Mouse (Mus musculus): ENCODE data around the gene Ank2. TPM values are rescaled to one million over a fixed set of nuclear protein-coding genes. Genes with fewer than 3 reads are reported as not detected.
A peak's percentile ranks its signal among the peaks of the same experiment; 100 is the strongest.

Gene Ank2
- polyA plus RNA-seq, 1 experiment from 2014 or later, result 189 TPM

- Histone ChIP-seq H3K4me2 (ENCODE audit: low read length) (0 out of 2 replicates have a peak overlapping the region, but pooled peaks have one; percentile 17), H3K4me1 (ENCODE audit: control insufficient read depth, insufficient read depth, low read length) (peaks cover 15% of the 10 kb centered on the region), H3K27me3 (ENCODE audit: control insufficient read depth, insufficient read depth, low read depth, low read length) (no peaks in the 10 kb centered on the region), H3K9me3 (replicated peaks; ENCODE audit: control insufficient read depth, low read length, poor library complexity, severe bottlenecking) (no peaks in the 10 kb centered on the region), H3K9ac (ENCODE audit: low read depth, low read length) (no peak overlapping the region), H3K4me3 (ENCODE audit: low read depth, low read length) (no peak overlapping the region), H3K27ac (ENCODE audit: low read length) (no peak overlapping the region), H3K36me3 (ENCODE audit: control insufficient read depth, insufficient read depth, low read length) (no peaks in the 10 kb centered on the region)
- WGBS, result 64% methylated on average over 2 of the region's 2 CpGs
- ATAC-seq, result no peak
Measured at GRCm38 (mm10) chr3:127222086-127222485, 277.1 kb downstream of the Ank2 start.

- Histone ChIP-seq H3K9ac (ENCODE audit: low read depth, low read length) (no peak overlapping the region), H3K27me3 (ENCODE audit: control insufficient read depth, insufficient read depth, low read depth, low read length) (no peaks in the 10 kb centered on the region), H3K4me3 (ENCODE audit: low read depth, low read length) (no peak overlapping the region), H3K4me2 (ENCODE audit: low read length) (no peak overlapping the region), H3K4me1 (ENCODE audit: control insufficient read depth, insufficient read depth, low read length) (peaks cover 7% of the 10 kb centered on the region), H3K27ac (ENCODE audit: low read length) (no peak overlapping the region), H3K36me3 (ENCODE audit: control insufficient read depth, insufficient read depth, low read length) (no peaks in the 10 kb centered on the region), H3K9me3 (replicated peaks; ENCODE audit: control insufficient read depth, low read length, poor library complexity, severe bottlenecking) (no peaks in the 10 kb centered on the region)
- ATAC-seq, result no peak
- WGBS, result 94% methylated on average over 9 of the region's 9 CpGs
Measured at GRCm38 (mm10) chr3:127220859-127221258, 278.3 kb downstream of the Ank2 start.

- Histone ChIP-seq H3K4me2 (ENCODE audit: low read length) (no peak overlapping the region), H3K36me3 (ENCODE audit: control insufficient read depth, insufficient read depth, low read length) (no peaks in the 10 kb centered on the region), H3K4me3 (ENCODE audit: low read depth, low read length) (no peak overlapping the region), H3K9me3 (replicated peaks; ENCODE audit: control insufficient read depth, low read length, poor library complexity, severe bottlenecking) (no peaks in the 10 kb centered on the region), H3K27ac (ENCODE audit: low read length) (no peak overlapping the region), H3K27me3 (ENCODE audit: control insufficient read depth, insufficient read depth, low read depth, low read length) (no peaks in the 10 kb centered on the region), H3K9ac (ENCODE audit: low read depth, low read length) (no peak overlapping the region), H3K4me1 (ENCODE audit: control insufficient read depth, insufficient read depth, low read length) (no peaks in the 10 kb centered on the region)
- ATAC-seq, result no peak
- 45% methylated on average over 5 of the region's 5 CpGs for WGBS
Measured at GRCm38 (mm10) chr3:127213534-127213933, 285.6 kb downstream of the Ank2 start.

- Histone ChIP-seq H3K36me3 (ENCODE audit: control insufficient read depth, insufficient read depth, low read length) (no peaks in the 10 kb centered on the region), H3K9ac (ENCODE audit: low read depth, low read length) (no peak overlapping the region), H3K27ac (ENCODE audit: low read length) (no peak overlapping the region), H3K27me3 (ENCODE audit: control insufficient read depth, insufficient read depth, low read depth, low read length) (no peaks in the 10 kb centered on the region), H3K4me2 (ENCODE audit: low read length) (no peak overlapping the region), H3K9me3 (replicated peaks; ENCODE audit: control insufficient read depth, low read length, poor library complexity, severe bottlenecking) (no peaks in the 10 kb centered on the region), H3K4me1 (ENCODE audit: control insufficient read depth, insufficient read depth, low read length) (no peaks in the 10 kb centered on the region), H3K4me3 (ENCODE audit: low read depth, low read length) (no peak overlapping the region)
- ATAC-seq, result no peak
- WGBS, result 78% methylated on average over 3 of the region's 3 CpGs
Measured at GRCm38 (mm10) chr3:127211119-127211518, 288.0 kb downstream of the Ank2 start.

- H3K9ac ChIP-seq (ENCODE audit: low read depth, low read length), result no peak overlapping the region
- no peak overlapping the region for H3K4me3 ChIP-seq (ENCODE audit: low read depth, low read length)
- H3K27ac ChIP-seq (ENCODE audit: low read length), result no peak overlapping the region
- no peak for ATAC-seq
- H3K27me3 ChIP-seq (ENCODE audit: control insufficient read depth, insufficient read depth, low read depth, low read length), result no peaks in the 10 kb centered on the region
- H3K36me3 ChIP-seq (ENCODE audit: control insufficient read depth, insufficient read depth, low read length), result no peaks in the 10 kb centered on the region
- no peaks in the 10 kb centered on the region for H3K4me1 ChIP-seq (ENCODE audit: control insufficient read depth, insufficient read depth, low read length)
- H3K4me2 ChIP-seq (ENCODE audit: low read length), result no peak overlapping the region
- H3K9me3 ChIP-seq (replicated peaks; ENCODE audit: control insufficient read depth, low read length, poor library complexity, severe bottlenecking), result no peaks in the 10 kb centered on the region
- WGBS, result 18% methylated on average over 4 of the region's 4 CpGs
Measured at GRCm38 (mm10) chr3:127210552-127210951, 288.6 kb downstream of the Ank2 start.

- Histone ChIP-seq H3K9ac (ENCODE audit: low read depth, low read length) (no peak overlapping the region), H3K27me3 (ENCODE audit: control insufficient read depth, insufficient read depth, low read depth, low read length) (no peaks in the 10 kb centered on the region), H3K4me1 (ENCODE audit: control insufficient read depth, insufficient read depth, low read length) (no peaks in the 10 kb centered on the region), H3K36me3 (ENCODE audit: control insufficient read depth, insufficient read depth, low read length) (no peaks in the 10 kb centered on the region), H3K4me3 (ENCODE audit: low read depth, low read length) (no peak overlapping the region), H3K27ac (ENCODE audit: low read length) (no peak overlapping the region), H3K9me3 (replicated peaks; ENCODE audit: control insufficient read depth, low read length, poor library complexity, severe bottlenecking) (no peaks in the 10 kb centered on the region), H3K4me2 (ENCODE audit: low read length) (no peak overlapping the region)
- ATAC-seq, result no peak
- WGBS, result 85% methylated on average over 5 of the region's 5 CpGs
Measured at GRCm38 (mm10) chr3:127208871-127209270, 290.3 kb downstream of the Ank2 start.

GRCm38 (mm10) chr3:127205883-127206434 is 293.2 kb downstream of the Ank2 start:
- no peak overlapping the region for H3K4me2 ChIP-seq (ENCODE audit: low read length)
- H3K36me3 ChIP-seq (ENCODE audit: control insufficient read depth, insufficient read depth, low read length), result no peaks in the 10 kb centered on the region
- peaks cover 2% of the 10 kb centered on the region; the same call in 1 of the 2 replicates for H3K4me1 ChIP-seq (ENCODE audit: control insufficient read depth, insufficient read depth, low read length)
- no peak for ATAC-seq
- H3K9me3 ChIP-seq (replicated peaks; ENCODE audit: control insufficient read depth, low read length, poor library complexity, severe bottlenecking), result no peaks in the 10 kb centered on the region
- WGBS, result 82% methylated on average over 5 of the region's 5 CpGs
- H3K27ac ChIP-seq (ENCODE audit: low read length), result no peak overlapping the region
- no peaks in the 10 kb centered on the region for H3K27me3 ChIP-seq (ENCODE audit: control insufficient read depth, insufficient read depth, low read depth, low read length)
- no peak overlapping the region for H3K9ac ChIP-seq (ENCODE audit: low read depth, low read length)
- no peak overlapping the region for H3K4me3 ChIP-seq (ENCODE audit: low read depth, low read length)

- ATAC-seq, result no peak
- no peaks in the 10 kb centered on the region for H3K27me3 ChIP-seq (ENCODE audit: control insufficient read depth, insufficient read depth, low read depth, low read length)
- H3K9me3 ChIP-seq (replicated peaks; ENCODE audit: control insufficient read depth, low read length, poor library complexity, severe bottlenecking), result no peaks in the 10 kb centered on the region
- H3K4me3 ChIP-seq (ENCODE audit: low read depth, low read length), result no peak overlapping the region
- no peak overlapping the region for H3K9ac ChIP-seq (ENCODE audit: low read depth, low read length)
- no peaks in the 10 kb centered on the region for H3K36me3 ChIP-seq (ENCODE audit: control insufficient read depth, insufficient read depth, low read length)
- peaks cover 2% of the 10 kb centered on the region; the same call in 1 of the 2 replicates for H3K4me1 ChIP-seq (ENCODE audit: control insufficient read depth, insufficient read depth, low read length)
- WGBS, result 35% methylated on average over 11 of the region's 11 CpGs
- no peak overlapping the region for H3K27ac ChIP-seq (ENCODE audit: low read length)
- no peak overlapping the region for H3K4me2 ChIP-seq (ENCODE audit: low read length)
Measured at GRCm38 (mm10) chr3:127202484-127203115, 296.6 kb downstream of the Ank2 start.

GRCm38 (mm10) chr3:127200789-127201188 is 298.4 kb downstream of the Ank2 start:
- no peak overlapping the region for H3K4me3 ChIP-seq (ENCODE audit: low read depth, low read length)
- 70% methylated on average over 3 of the region's 3 CpGs for WGBS
- ATAC-seq, result no peak
- H3K9ac ChIP-seq (ENCODE audit: low read depth, low read length), result no peak overlapping the region
- no peaks in the 10 kb centered on the region for H3K36me3 ChIP-seq (ENCODE audit: control insufficient read depth, insufficient read depth, low read length)
- H3K4me1 ChIP-seq (ENCODE audit: control insufficient read depth, insufficient read depth, low read length), result peaks cover 2% of the 10 kb centered on the region; the same call in 1 of the 2 replicates
- H3K4me2 ChIP-seq (ENCODE audit: low read length), result no peak overlapping the region
- H3K27ac ChIP-seq (ENCODE audit: low read length), result no peak overlapping the region
- no peaks in the 10 kb centered on the region for H3K9me3 ChIP-seq (replicated peaks; ENCODE audit: control insufficient read depth, low read length, poor library complexity, severe bottlenecking)
- no peaks in the 10 kb centered on the region for H3K27me3 ChIP-seq (ENCODE audit: control insufficient read depth, insufficient read depth, low read depth, low read length)
